Mouse (Mus musculus) left cerebral cortex, postnatal 14 days (tissue): ENCODE results near the gene Cldn18. TPM values are rescaled to one million over a fixed set of nuclear protein-coding genes. Genes with fewer than 3 reads are reported as not detected.
A peak's percentile ranks its signal among the peaks of the same experiment; 100 is the strongest.

Experiments used
- DNase-seq, 2 experiments: peaks; one replicate each; pipeline ENCODE4 v3.0.0; 2021 to 2022; ENCODE audit warnings: low spot score in 2 of 2, mixed read lengths in 1 of 2
- intact Hi-C: fragments of 180-260 bp; cut with DNase I; formaldehyde crosslinking; loops from one replicate; pipeline ENCODE4 v1.15.1; 2025
- long read RNA-seq, 2 experiments: library from polyadenylated mRNA; stranded (forward); transcript quantifications; one replicate each; pipeline ENCODE4 v2.0.0; 2021
- total RNA-seq, 2 experiments: library from RNA; stranded (reverse); gene quantifications; 2 replicates each; pipeline ENCODE4 v1.2.3; 2021

Cldn18 gene
- total RNA-seq = not detected
- long read RNA-seq, experiment 1 = 0 reads
- long read RNA-seq, experiment 2 = 0 reads

DNA sequence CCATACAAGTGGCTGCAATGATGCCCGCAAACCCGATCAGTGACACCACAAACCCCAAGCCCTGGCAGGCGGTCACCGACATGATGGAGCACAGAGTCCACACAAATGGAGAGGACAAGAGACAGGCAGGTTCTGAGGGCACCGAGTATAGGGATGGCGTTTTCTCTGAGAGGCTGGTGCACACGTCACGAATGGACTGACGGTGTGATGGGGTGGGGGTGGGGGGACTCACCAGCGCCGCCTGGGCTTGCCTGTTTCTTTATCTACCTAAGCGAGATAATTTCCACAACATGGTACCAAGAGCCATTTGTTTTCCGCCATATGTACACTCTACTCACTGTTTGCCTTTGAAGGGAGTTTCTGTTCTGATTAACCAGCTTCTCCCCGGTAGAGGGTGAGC, at the start of gene Cldn18:
Cldn18 (minus strand) TSS at position 134 of the 400 bp plus-strand sequence.
- no peak for DNase-seq
- intact Hi-C loops = no loop called here

DNA sequence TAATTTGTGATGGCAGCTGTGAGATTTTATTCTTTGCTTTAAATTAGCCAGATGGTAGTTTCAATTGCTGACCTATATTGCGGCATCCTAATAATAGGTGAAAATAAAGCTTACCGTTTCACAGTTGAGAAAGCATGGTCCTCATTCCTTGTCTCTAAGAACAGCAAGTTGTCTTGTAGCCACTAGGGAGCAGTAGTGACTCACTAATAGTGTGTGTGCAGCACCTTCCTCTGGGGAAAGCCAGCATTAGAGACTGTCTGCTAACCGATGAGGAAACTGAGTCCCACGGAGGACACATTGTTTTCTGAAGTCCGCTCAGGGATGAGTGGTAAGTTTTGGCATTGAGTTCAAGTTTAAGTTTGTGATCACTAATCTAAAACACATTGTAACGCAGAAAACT, 46.5 kb upstream of the Cldn18 start:
- DNase-seq = peak; percentile 19 to 32
- intact Hi-C loops = loop anchor here (10.0 kb wide), 1 partner anchor 681 kb away; no protein-coding TSS in a partner anchor

GRCm38 (mm10) chr9:99750272-99750671, 33.2 kb upstream of the Cldn18 start:
- intact Hi-C loops = no loop called here
- no peak for DNase-seq

- DNase-seq = no peak
- intact Hi-C loops = no loop called here
These were observed 31.2 kb upstream of the Cldn18 start for GRCm38 (mm10) chr9:99748279-99748678.

- intact Hi-C loops = no loop called here
- no peak for DNase-seq
These were observed 30.7 kb upstream of the Cldn18 start for GRCm38 (mm10) chr9:99747731-99748130.

DNA sequence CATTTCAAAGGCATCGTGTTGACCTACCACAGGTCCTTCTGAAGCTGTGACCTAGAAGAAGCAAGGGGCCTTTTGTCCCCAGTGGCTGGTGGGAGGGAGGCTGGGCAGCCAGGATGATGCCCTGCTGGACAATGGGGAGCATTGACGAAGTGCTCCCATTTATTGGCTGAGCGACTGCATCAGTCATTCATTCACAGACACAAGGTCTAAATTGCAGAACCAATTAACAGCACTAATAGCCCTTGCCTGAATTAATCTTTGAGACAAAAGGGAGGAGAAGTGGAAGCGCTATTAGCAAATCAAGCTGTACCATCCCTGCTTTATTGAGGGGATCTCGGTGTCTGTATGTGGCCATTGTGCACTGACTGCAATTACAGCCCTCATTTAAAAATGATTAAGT, 27.5 kb upstream of the Cldn18 start:
- intact Hi-C loops = no loop called here
- peak in 1 of 2 experiments; percentile 66 for DNase-seq

DNA sequence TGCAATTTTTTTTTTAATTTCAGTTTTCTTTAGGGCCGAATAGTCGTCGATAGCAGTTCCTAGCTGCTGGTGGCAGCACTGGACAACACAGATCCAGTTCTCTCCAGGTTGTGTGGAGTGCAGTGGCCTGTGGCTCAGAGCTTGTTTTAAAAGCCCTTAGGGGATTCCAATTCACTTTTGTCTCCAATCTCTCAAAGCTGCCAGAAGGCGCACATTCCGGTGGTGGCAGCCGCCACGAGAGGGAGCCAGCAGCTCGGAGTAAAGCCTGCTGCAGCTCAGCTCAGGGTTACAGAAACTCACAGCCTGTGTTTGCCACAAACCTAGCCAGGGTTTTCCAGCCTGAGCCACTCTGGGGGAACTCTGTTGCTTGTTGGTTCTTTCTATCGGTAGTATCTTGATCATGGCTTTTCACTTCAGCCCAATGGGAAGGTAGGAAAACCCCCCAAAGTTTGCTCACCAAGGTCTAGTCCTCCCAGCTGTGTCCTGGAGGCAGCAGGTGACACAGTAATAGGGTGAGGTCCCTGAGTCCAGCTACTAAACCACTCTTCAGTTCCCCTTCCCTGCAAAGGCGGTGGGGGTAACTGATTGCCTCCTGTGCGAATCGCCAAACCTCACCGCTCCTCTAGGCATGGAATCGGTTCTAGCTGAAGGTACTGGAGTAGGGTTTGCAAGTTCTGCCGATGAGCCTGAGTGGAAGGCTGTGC, 13.0 kb upstream of the Cldn18 start:
- peak; percentile 73 to 86 for DNase-seq
- intact Hi-C loops = loop anchor here (5.0 kb wide), 3 partner anchors 117 to 717 kb away; no protein-coding TSS in a partner anchor

- no peak for DNase-seq
- intact Hi-C loops = no loop called here
These were observed 10.8 kb upstream of the Cldn18 start for GRCm38 (mm10) chr9:99727819-99728218.

- DNase-seq = no peak
- intact Hi-C loops = no loop called here
These were observed 8.2 kb upstream of the Cldn18 start for GRCm38 (mm10) chr9:99725278-99725677.

DNA sequence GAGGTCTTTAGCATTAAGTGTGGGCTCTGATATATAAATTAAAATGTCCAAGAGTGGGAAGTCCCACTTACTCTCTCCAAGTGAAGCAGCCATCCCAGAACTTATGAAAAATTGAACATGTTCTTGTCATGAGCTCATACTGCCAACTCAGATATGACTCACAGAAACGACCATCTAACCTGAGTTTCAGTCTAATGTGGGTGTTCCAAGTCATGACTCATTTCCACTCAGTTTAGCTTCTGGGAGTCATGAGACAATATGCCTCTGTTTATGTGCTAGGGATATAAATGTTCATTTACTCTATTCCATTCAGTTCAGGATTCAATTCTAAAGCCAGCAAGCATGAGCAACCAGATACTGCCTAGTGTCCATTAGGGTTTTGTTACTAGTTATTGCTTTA, 2.9 kb upstream of the Cldn18 start:
- intact Hi-C loops = no loop called here

DNA sequence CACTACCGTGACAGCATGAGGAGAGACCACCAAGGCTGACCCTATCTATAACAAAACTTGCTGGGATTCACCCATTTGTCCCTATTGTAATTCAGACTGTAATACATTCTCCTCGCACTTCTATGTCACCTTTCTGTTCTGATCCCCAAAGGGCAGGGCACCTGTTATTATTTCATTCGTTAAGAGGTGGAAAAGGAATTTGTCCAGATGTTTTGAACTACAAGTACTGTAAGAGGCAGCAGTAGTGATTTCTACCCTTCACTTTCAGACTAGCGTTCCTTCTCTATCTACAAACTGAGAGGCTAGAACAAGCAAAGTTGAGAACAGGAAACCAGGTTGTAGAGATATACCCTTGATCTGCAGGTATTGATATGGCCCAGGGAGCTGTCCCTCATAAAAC, 6.8 kb downstream of the Cldn18 start:
- no peak for DNase-seq

More for the DNA sequence above, 2.9 kb upstream of the Cldn18 start:
- peak in 1 of 2 experiments; percentile 72 for DNase-seq

DNA sequence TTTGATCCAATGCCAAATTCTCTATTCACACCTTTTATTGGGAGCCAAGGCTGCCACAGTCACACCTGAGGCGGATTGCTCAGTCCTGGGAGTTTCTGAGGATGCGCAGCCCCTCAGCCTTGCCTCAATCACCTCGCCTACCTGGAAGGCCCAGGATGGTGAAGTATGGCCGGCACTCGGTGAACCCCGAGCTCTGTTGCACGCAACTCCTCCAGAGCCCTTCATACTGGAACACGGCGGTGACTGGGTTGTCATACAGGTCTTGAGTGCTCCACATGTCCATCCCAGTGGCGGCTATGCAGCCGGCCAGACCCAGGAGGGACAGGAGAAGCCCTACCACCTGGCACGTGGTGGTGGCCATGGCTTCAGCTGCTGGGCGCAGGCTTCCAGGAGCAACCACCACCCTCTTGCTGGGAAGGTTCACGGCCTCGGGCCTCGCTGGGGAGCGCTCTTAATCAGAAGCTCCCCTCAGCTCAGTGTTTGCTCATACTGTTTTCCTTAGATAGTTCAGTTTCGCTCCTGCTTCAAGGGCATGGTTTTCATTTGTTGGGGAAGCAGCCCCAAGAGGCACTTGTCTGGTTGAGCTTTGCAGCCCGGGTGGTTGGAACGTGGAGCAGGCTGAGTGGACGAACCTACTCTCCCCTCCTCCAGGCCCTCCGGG, 7.3 kb downstream of the Cldn18 start:
- DNase-seq = no peak
- intact Hi-C loops = no loop called here

More for the DNA sequence above, 6.8 kb downstream of the Cldn18 start:
- intact Hi-C loops = no loop called here

DNA sequence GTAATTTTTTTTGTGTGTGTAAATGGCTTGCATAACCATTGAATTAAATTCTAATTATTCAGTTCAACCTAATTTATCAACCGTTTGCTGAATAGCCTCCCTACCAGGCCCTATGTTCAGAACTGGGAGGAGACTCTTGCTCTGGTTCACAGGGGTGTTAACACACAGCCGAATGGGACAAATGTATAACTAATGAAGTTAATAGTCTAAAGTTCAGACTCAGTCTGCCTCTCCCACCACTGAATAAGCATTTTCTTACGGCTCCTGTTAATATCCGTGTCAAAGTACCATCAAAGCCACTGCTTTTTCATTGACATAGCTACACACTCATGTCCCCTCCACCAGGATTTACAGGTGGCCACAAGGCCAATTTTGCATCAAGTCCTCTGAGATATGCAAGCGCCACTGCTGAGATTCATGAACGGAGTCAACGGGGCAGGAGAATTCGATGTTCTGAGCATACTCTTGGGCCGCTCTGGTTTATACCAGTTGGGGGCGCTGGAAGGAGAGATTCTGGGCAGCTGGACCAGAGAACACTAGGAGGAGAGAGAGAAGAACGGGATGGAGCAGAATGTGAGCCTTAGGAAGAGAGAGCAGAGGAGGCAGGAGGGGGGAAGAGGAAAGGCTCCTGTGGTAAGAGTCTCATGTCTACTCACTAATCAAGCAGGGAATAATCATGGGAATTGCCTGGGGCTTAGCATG, 9.5 kb downstream of the Cldn18 start:
- intact Hi-C loops = no loop called here
- no peak for DNase-seq

- intact Hi-C loops = no loop called here
- no peak for DNase-seq
These were observed 10.8 kb downstream of the Cldn18 start for GRCm38 (mm10) chr9:99706264-99706663.

- intact Hi-C loops = no loop called here
- no peak for DNase-seq
These were observed 13.4 kb downstream of the Cldn18 start for GRCm38 (mm10) chr9:99703711-99704110.

DNA sequence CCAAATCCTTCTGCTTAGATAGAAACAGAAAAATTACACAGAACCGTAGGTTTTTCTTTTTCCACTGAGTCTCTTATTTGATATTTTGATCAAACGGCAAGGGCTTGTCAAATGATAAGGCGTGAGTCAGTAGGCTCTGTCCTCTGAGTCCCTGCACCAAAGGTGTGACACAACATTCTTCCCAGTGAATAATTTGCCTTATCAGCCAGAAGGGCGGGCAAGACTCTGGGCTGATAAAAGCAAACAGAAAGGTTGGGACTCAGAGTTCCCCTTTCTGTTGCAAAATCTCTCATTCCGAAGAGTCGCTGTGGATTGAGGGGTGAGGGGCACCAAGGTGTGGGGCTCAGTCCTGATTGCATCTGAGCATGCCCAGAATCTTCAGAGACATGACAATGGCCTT, 14.9 kb downstream of the Cldn18 start:
- DNase-seq = no peak
- intact Hi-C loops = no loop called here

DNA sequence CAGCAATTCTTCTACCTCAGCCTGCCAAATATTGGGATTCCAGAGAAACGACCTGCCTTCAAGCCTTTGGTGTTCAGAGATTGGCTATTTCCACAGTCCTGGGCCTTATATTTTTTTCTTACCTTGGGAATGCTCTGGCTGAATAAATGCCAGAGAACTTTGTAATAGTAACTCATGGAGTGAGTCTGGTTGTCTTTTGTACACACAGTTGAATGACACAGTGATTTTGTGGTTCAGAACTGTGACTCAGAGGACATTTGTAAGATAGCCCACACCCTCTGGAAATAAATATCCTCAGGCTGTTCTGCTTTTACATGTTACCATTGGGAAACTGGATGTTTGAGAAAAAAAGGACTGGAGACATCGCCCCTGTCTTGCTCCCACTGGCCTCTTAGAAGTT, 15.9 kb downstream of the Cldn18 start:
- intact Hi-C loops = no loop called here
- DNase-seq = no peak

- intact Hi-C loops = no loop called here
- DNase-seq = no peak
These were observed 17.2 kb downstream of the Cldn18 start for GRCm38 (mm10) chr9:99699752-99700389.

DNA sequence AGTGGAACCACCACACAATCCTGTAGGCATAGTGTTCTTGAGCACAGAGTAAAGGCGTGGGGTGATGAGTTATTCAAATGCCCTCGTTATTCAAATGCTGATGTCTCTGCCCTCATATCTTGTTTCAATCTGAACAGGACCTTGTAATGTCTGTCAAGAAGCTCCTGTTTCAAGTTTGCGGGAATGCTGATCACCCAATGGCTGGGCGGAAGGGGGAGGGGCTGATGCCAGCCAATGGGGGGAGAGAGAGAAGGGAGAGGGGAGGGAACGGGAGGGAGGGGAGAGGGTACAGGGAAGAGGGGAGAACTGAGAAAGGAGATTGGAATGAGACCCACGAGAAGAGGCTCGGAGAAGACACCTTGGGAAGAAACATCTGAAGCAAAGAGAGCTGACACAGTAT, 22.1 kb downstream of the Cldn18 start:
- intact Hi-C loops = no loop called here
- no peak for DNase-seq

GRCm38 (mm10) chr9:99690386-99690785, 26.7 kb downstream of the Cldn18 start:
- intact Hi-C loops = no loop called here
- no peak for DNase-seq
